9 mouse cellular contexts compared by ENCODE assay signal in the genomic region with DNA sequence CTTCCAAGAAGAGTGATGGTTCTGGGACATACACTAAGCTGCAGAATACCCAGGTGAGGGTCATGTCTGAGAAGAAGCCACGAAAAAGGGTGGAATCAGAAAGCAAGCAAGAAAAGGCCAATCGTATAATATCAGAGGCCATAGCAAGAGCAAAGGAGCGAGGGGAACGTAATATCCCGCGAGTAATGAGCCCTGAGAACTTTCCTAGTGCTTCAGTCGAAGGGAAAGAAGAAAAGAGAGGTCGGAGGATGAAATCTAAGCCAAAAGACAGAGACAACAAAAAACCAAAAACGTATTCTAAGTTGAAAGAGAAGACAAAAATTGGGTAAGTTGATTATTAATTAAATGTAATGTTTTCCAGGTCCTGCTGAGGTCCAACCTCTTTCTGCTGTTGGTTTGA.
DNase-seq lines count a peak whose midpoint lies in the region; ATAC-seq lines count a peak whose summit lies in the region.
"Had no signal": no experiment of that assay in that cellular context is flagged by ENCODE, and none has a peak within 500 bp of the region (broad histone marks: within the 10 kb centered on the region; RNA-seq: fewer than 3 reads in every experiment).

No protein-coding gene starts in this region.

- ATAC-seq in embryonic facial prominence, embryonic 12.5 days (ENCODE audit: insufficient number of reproducible peaks, insufficient read depth, low FRiP score, low TSS enrichment) = no peak
- ATAC-seq in hindbrain, embryonic 16.5 days = no peak
- ATAC-seq in midbrain, embryonic 16.5 days = no peak

- H3K27me3 ChIP-seq in embryonic facial prominence, embryonic 12.5 days = no peaks in the 10 kb centered on the region
- H3K27me3 ChIP-seq in hindbrain, embryonic 16.5 days (replicated peaks; ENCODE audit: control insufficient read depth, insufficient read depth, low read length) = no peaks in the 10 kb centered on the region
- no peaks in the 10 kb centered on the region for H3K27me3 ChIP-seq in midbrain, embryonic 16.5 days (ENCODE audit: control insufficient read depth, insufficient read depth, low read depth, low read length)

- H3K9me3 ChIP-seq in embryonic facial prominence, embryonic 12.5 days = no peaks in the 10 kb centered on the region
- no peaks in the 10 kb centered on the region for H3K9me3 ChIP-seq in hindbrain, embryonic 16.5 days (ENCODE audit: control insufficient read depth, low read length)
- no peaks in the 10 kb centered on the region for H3K9me3 ChIP-seq in midbrain, embryonic 16.5 days (replicated peaks; ENCODE audit: control insufficient read depth, low read length, poor library complexity, severe bottlenecking)

- no peaks in the 10 kb centered on the region for H3K36me3 ChIP-seq in embryonic facial prominence, embryonic 12.5 days
- no peaks in the 10 kb centered on the region for H3K36me3 ChIP-seq in hindbrain, embryonic 16.5 days (ENCODE audit: control insufficient read depth, insufficient read depth, low read length)
- no peaks in the 10 kb centered on the region for H3K36me3 ChIP-seq in midbrain, embryonic 16.5 days (ENCODE audit: control insufficient read depth, insufficient read depth, low read length)

- H3K4me1 ChIP-seq in embryonic facial prominence, embryonic 12.5 days = peaks cover 21% of the 10 kb centered on the region
- H3K4me1 ChIP-seq in hindbrain, embryonic 16.5 days (ENCODE audit: control insufficient read depth, insufficient read depth, low read depth, low read length) = peaks cover 24% of the 10 kb centered on the region
- H3K4me1 ChIP-seq in midbrain, embryonic 16.5 days (ENCODE audit: control insufficient read depth, insufficient read depth, low read length) = peaks cover 31% of the 10 kb centered on the region

- H3K4me2 ChIP-seq in embryonic facial prominence, embryonic 12.5 days (replicated peaks) = peak overlapping the region; percentile 58
- peak overlapping the region; percentile 69 for H3K4me2 ChIP-seq in hindbrain, embryonic 16.5 days (ENCODE audit: low read length)
- H3K4me2 ChIP-seq in midbrain, embryonic 16.5 days (ENCODE audit: low read length) = peak overlapping the region; percentile 94

- H3K27ac ChIP-seq in embryonic facial prominence, embryonic 12.5 days = no peak overlapping the region
- H3K27ac ChIP-seq in hindbrain, embryonic 16.5 days (ENCODE audit: low read depth, low read length) = no peak overlapping the region
- peak overlapping the region; percentile 47; the same call in 1 of the 2 replicates for H3K27ac ChIP-seq in midbrain, embryonic 16.5 days (ENCODE audit: low read length)

- DNase-seq in kidney, adult 9 months = peak; percentile 29
- DNase-seq in kidney, postnatal 4 days = no peak
- DNase-seq in urinary bladder, postnatal 10 days (ENCODE audit: low spot score) = no peak
- DNase-seq in right cerebral cortex, postnatal 25 days = no peak
- no peak for DNase-seq in adrenal gland, postnatal 10 days
- DNase-seq: thymus, adult 2 months had no signal

- H3K4me3 ChIP-seq in embryonic facial prominence, embryonic 12.5 days = peak overlapping the region; percentile 30
- peak overlapping the region; percentile 47 for H3K4me3 ChIP-seq in hindbrain, embryonic 16.5 days (ENCODE audit: low read length)
- H3K4me3 ChIP-seq in midbrain, embryonic 16.5 days (ENCODE audit: low read depth, low read length) = peak overlapping the region; percentile 51

- 42% methylated on average over 9 of the region's 9 CpGs for WGBS in embryonic facial prominence, embryonic 12.5 days
- 26% methylated on average over 9 of the region's 9 CpGs for WGBS in hindbrain, embryonic 16.5 days
- 18% methylated on average over 9 of the region's 9 CpGs for WGBS in midbrain, embryonic 16.5 days

- 0 out of 2 replicates have a peak overlapping the region, but pooled peaks have one; percentile 24 for H3K9ac ChIP-seq in embryonic facial prominence, embryonic 12.5 days
- peak overlapping the region; percentile 60 for H3K9ac ChIP-seq in hindbrain, embryonic 16.5 days (ENCODE audit: low read depth, low read length)
- peak overlapping the region; percentile 49; the same call in 1 of the 2 replicates for H3K9ac ChIP-seq in midbrain, embryonic 16.5 days (ENCODE audit: low read depth, low read length)
